Mouse (Mus musculus) adrenal gland, adult 18-20 months (tissue): ENCODE measurements around the gene Zfp467. TPM values are rescaled to one million over a fixed set of nuclear protein-coding genes. Genes with fewer than 3 reads are reported as not detected.
A peak's percentile ranks its signal among the peaks of the same experiment; 100 is the strongest.

Source experiments
- DNase-seq, 2 experiments: peaks; one replicate each; pipeline ENCODE4 v3.0.0; 2021 to 2022; ENCODE audit warnings: low spot score in 2 of 2
- microRNA-seq, 2 experiments: library from miRNA; unstranded; fragments of <30 nt; microRNA quantifications; one replicate each; pipeline ENCODE4 v1.2.0; 2021; ENCODE audit warnings: borderline number of aligned reads in 2 of 2
- total RNA-seq, 2 experiments: library from RNA; stranded (reverse); gene quantifications; 1 replicate in 1 of 2; 2 replicates in 1 of 2; pipeline ENCODE4 v1.2.3; 2021

The Zfp467 gene
- total RNA-seq, 2 experiments from 2014 or later = 36.0 to 58.6 TPM

DNA sequence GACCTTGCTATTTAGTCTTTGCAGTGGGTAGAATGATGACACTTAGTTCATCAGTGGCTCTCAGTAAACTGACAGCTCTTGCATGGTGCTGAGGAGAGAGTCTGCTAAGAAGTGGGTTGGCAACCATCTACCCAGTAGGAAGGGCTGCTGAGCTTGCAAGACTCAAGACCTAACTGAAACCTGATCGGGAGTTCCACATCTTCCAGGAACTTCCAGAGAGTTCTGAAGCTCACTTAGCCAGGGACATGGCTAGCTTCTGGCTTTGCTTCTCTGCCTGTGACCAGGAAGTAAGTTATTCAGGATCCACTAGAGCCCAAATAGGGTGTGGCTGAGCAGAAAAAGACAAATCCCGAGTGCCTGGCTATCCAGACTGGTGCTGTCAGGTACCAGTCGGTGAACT, 33.0 kb downstream of the Zfp467 start:
- DNase-seq = no peak

DNA sequence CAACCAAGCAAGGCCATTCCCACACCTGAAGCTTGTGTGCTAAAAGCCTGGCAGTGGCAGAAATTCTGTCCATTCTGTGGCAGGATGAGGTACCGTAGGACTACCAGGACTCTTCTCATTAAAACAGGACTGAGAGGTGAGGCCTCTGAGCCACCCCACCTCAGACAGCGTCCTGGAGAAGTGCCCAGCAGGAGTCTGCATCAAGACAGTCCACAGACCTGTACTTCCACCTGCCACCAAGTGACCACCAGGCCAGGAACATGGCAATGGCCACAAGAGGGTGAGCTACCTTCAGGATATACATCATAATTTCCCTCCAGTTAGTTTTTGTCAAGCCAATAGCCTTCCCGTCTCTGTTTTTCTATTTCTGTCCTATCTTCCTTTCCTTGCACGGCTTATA, 33.5 kb downstream of the Zfp467 start:
- peak in 1 of 2 experiments; percentile 13 for DNase-seq

DNA sequence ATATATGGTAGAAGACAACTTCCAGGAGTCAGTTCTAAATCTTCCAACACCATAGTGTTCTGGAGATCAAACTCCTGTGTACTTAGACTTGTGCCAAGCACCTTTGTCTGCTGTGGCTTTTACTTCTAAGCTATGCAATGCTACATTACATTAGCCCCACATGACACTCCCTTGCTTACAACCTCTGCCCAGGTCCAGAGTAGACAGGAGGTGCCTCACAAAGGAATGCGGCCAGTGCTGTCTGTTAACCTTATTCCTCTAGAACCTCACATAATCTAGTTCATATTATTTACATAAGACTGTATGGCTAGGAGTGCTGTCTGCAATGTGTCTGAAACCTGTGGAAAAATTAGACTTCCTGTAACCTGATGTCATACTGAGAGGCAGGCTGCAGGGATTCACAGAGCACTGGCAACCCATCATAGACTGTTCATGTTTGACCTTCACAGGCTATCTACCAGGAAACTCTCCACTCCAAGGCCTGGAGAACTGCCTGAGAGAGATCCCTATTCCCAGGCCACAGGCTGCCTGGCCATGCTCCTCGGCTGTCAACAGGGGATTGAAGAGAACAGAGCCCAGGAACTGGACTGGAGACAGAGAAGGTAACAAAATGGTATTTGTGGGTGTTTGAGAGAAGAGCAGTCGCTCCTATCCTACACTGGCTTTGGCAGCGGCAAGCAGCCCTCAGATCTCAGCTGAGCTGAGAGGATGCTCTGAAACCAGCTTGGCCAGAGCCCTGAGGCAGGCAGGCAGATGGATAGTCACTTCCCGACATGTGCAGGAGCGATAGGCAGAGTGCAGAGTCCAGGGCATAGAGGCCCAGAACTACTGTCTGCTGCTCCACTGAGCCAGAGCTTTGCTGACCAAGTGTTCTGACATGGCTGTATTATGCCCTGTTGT, 34.2 kb downstream of the Zfp467 start:
- DNase-seq = peak in 1 of 2 experiments; percentile 18

DNA sequence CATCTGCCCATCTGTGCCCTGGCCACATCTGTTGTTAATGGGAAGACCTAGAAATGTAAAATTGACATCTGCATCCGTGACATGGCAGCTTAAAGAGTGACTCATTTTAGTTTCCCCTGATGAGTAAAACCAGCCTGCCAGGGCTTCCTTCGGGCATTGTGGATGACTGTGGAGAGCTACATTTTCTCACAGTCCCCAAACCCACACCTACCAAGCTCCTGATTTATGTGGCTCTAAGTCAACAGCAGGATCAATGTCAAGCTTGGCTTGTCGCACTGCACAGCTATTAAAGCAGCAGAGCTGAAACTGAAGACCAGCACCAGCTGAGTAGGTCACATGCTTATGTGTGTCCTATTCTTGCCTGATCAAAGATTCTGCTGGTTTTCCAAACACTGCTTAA, 35.1 kb downstream of the Zfp467 start:
- peak in 1 of 2 experiments; percentile 14 for DNase-seq

DNA sequence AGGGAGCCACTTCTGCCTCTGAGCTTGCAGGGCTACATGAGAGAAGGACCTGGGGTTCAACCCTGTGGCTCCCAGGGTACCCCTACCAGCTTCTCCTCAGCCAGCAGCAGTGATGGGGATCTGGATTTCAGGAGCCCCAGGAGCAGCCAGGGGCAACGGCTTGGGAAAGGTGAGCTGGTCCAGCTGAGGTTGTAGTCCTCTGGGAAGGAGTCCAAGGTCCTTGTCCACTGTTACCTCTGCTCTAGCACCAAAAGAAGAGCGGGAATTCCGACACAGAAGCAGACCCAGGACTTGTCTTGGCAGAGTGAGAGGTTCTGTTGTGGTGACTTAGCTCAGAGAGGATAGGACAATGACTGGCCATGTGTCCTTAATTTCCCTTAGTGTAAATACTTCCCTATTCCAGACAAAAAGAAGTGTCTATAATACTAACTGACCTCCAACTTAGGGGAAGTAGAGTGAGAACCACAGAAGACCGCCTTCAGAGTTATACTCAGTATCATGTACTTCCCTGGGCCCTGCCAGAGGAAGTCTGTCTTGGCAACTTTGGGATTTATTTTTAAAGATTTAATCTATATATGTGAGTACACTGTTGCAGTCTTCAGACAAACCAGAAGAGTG, 35.8 kb downstream of the Zfp467 start:
- DNase-seq = peak; percentile 1 to 14

DNA sequence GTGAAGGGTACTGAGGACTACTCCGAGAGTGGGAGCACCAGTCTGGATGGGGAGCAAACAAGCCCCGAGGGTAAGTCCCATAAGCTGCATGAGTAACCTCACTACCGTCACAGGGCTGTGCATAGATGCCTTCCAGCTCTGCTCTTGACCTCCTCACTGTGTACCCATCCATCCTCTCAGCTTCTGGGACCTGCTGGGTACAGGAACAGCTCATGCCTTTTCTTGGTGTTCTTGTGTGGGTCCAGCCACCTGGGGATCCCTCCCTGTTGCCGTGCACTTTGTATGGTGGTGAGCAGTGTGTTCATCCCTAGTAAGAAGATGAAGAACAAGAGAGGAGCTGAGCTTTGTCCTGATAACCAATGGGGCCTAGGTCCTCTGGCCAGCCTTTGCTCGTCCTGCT, 41.6 kb downstream of the Zfp467 start:
- DNase-seq = no peak

DNA sequence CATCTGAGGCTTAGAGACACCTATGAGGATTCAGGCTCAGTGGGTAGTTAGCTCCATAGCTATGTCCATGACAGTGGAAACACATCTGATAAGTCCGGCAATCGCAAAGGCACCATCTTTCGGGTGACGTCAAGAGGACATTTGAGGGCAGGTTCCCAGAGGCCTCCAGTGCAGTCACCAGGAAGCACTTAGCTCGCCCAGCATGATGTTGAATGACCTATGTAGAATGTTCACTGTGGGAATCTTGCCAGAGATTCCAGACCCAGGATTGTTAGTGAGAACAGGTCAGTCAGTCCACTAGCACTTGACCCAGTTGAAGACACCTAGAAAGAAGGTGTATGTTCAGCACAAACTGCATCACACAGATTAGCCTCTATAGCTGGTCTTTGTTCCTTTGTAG, 45.7 kb downstream of the Zfp467 start:
- DNase-seq = no peak

DNA sequence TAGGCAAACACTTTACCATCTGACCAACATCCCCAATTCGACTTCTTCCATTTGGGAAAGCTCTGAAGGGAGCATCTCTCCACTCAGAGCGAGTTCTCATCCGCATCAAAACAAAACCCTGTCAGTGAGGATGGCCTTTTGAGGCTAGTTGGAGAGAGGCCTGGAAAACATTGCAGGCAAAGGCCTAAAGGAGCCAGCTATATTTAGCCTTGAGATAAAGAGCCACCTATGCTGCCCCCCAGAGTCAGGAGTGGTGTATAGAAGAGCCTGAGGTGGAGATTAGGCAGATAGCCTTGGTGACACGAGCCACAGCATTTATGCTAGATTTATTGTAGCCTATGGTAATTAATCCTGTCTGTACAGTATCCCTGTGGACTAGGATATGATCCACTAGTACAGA, 48.3 kb downstream of the Zfp467 start:
- no peak for DNase-seq

DNA sequence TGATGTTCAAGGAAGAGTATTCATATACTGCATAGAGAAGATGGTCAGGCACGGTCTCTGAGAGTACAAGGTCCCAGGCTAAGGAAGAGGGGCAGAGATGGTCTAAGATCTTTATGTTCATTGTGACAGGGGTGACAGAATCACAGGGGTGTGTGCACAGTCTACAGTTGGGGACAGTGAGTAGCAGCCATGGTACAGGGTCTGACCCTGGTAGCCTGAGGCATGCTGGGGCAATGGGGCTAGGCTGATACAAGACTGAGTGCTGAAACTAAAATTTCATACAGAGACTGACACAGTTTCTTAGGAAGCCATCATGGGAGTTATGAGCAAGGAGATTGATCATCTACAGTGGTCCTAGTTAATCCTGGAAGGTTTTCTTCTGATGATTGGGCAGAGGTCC, 48.9 kb downstream of the Zfp467 start:
- no peak for DNase-seq

DNA sequence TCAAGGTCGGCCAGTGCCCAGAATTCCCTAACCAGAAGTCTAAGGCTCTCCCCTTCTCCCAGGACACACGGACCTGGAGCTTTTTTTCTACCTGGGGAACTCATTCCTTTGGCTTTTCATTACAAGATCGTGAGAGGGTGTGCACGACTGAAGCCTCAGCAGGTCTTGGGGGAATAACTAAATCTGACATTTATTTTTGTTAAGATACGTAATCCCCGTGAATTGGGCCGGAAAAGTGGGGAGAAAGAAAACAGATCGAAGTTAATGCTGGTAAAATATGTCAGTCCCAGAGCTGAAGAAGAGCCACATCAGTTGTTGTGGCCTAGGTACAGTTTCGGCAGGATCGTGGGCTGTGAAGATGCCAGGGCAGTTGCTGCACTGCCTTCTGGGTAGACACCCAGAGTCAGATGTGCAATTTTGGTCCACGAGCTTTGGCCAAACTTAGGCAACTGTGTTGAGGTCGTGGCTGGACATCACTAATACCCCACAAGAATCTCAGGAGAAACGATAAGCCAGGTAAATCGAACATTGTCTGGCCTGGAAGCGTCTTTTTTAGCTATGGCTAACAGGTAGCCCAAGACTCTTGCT, 49.5 kb downstream of the Zfp467 start:
- DNase-seq = no peak

DNA sequence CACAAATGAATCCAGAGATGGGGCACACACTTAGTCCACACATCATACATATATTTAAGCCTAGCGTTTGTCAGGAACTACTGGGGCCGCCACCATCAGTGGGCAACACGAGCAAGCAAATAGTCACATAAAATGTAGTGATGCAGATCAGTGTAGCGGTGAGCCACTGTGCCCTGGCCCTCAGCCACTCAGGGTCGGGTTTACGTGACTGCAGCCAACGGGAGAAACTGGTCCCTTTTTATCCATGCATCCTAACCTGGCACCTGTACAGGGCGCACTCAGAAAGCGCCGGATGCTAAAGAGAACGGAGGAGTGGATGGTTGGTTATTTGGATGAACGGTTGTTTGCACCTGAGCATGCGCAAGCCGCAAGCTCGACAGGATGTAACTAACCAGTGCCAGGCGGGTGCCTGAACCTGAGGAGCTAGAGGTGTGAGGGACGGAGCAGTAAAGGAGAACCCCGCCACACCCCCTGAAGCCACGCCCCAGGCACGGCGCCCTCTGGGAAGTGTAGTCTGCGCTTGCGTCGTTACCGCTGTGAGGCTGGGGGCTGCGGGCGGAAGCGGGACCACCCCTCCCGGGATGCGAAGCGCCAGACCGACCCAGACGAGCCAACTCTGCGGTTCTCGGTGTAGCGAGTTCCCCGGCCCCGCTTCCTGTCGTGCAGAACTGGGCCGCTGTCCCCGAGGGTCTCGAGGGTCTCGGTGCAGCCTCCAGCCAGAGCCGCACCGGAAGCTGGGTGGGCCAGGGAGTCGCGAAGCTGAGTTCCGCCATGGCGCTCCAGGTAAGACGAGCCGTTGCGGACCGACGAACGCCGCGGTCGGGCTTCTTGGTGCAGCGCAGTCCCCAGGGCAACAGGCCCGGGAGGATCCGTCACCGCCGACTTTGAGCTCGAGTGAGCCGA, 50.3 kb downstream of the Zfp467 start, which contains the start of gene Krba1:
Krba1 (plus strand) TSS at position 482 of the 903 bp plus-strand sequence.
- DNase-seq = peak; percentile 78 to 82

DNA sequence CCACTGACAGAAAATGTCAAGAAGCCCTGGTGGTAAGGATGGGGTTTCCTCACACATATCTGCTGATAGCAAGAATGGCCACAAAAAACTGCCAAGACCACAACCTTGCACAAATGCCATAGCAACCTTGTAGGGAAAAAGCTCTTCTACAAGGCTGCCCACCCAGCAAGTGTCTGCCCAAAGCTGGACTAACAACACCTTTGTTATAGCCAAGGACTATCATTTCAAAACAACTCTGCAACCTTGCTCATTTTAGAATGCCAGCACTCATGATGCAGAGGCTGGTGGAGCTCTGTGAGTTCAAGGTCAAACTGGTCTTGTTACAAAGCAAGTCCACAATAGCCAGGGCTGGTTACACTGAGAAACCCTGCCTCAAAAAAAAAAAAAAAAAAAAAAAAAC, 51.8 kb downstream of the Zfp467 start:
- DNase-seq = no peak

DNA sequence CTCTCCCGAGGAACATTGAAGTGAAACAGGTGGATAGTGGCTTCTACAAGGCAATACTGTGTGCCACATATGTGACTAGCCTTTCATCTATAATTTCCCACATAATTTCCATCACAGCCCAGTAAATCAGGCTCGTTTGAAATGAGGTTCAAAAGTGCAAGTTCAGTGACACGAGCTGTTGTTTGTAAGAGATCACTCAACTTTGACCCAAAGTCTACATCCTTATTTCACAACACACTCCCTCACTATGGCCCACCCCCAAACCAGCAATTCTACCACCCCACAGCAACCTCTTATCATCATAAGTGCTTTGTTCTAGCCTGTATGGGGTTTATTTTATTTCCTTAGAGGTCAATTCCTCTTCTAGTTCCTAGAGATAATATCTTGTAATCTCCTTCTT, 57.4 kb downstream of the Zfp467 start:
- no peak for DNase-seq

Small RNAs within 50 kb of the gene (microRNA-seq; reads per million reads assigned to microRNA genes)
- 0 reads per million in 2 experiments for gene Gm24325

Other genes starting within 250 kb of the Zfp467 start
- 10 to 100 TPM; 14.6 to 35.1 TPM for gene Krba1, start 50.2 kb downstream of the Zfp467 start, total RNA-seq
- 1 to 10 TPM; 3.0 to 3.1 TPM for gene Sspo, start 2.4 kb upstream of the Zfp467 start, total RNA-seq
- gene Atp6v0e2, start 91.8 kb upstream of the Zfp467 start, total RNA-seq = 10 to 100 TPM; 65.7 to 90.8 TPM
- gene Lrrc61, start 109.0 kb upstream of the Zfp467 start, total RNA-seq = 10 to 100 TPM; 26.5 to 34.3 TPM
- 100 to 1,000 TPM in 1 of 2 experiments, 10 to 100 TPM in 1; 55.3 to 165 TPM for gene Rarres2, start 127.0 kb upstream of the Zfp467 start, total RNA-seq
- not detected for gene Gm45021, start 143.8 kb upstream of the Zfp467 start, total RNA-seq
- gene Repin1, start 148.1 kb upstream of the Zfp467 start, total RNA-seq = 10 to 100 TPM; 67.2 to 77.6 TPM
- not detected for gene Gm44965, start 148.1 kb upstream of the Zfp467 start, total RNA-seq
- gene Zfp775, start 156.2 kb upstream of the Zfp467 start, total RNA-seq = 1 to 10 TPM; 8.2 to 9.4 TPM
- gene AI854703, start 180.9 kb upstream of the Zfp467 start, total RNA-seq = 1 to 10 TPM; 2.6 to 3.0 TPM
- 10 to 100 TPM in 1 of 2 experiments, 1 to 10 TPM in 1; 9.2 to 10.9 TPM for gene Gimap8, start 201.4 kb upstream of the Zfp467 start, total RNA-seq
- 1 to 10 TPM; 6.3 to 7.6 TPM for gene Gimap9, start 230.3 kb upstream of the Zfp467 start, total RNA-seq
- 10 to 100 TPM; 34.4 to 46.7 TPM for gene Gimap4, start 238.7 kb upstream of the Zfp467 start, total RNA-seq